Mouse (Mus musculus): ENCODE data around the gene Unc5c.

Unc5c gene

GRCm38 (mm10) chr3:141724499-141724898 is 259.5 kb downstream of the Unc5c start:
- DNase-seq: no peak

GRCm38 (mm10) chr3:141725432-141725831 is 260.4 kb downstream of the Unc5c start:
- DNase-seq: no peak

GRCm38 (mm10) chr3:141733844-141734243 is 268.8 kb downstream of the Unc5c start:
- DNase-seq: no peak

- no peak for DNase-seq
These were observed 270.3 kb downstream of the Unc5c start for GRCm38 (mm10) chr3:141735285-141735684.

GRCm38 (mm10) chr3:141745322-141745721 is 280.3 kb downstream of the Unc5c start:
- DNase-seq: no peak

GRCm38 (mm10) chr3:141748694-141749381 is 283.8 kb downstream of the Unc5c start:
- no peak for DNase-seq

- no peak for DNase-seq
These were observed 287.2 kb downstream of the Unc5c start for GRCm38 (mm10) chr3:141752172-141752571.

- DNase-seq: no peak
These were observed 292.2 kb downstream of the Unc5c start for GRCm38 (mm10) chr3:141757259-141757658.

- DNase-seq: no peak
These were observed 313.4 kb downstream of the Unc5c start for GRCm38 (mm10) chr3:141778411-141778919.

- DNase-seq: peak; percentile 15
These were observed 314.2 kb downstream of the Unc5c start for GRCm38 (mm10) chr3:141779186-141779585.

- DNase-seq: peak; percentile 7
These were observed 317.5 kb downstream of the Unc5c start for GRCm38 (mm10) chr3:141782553-141782952.

- DNase-seq: no peak
These were observed 326.2 kb downstream of the Unc5c start for GRCm38 (mm10) chr3:141791026-141791780.

- peak; percentile 8 for DNase-seq
These were observed 327.1 kb downstream of the Unc5c start for GRCm38 (mm10) chr3:141792106-141792505.

GRCm38 (mm10) chr3:141793755-141794154 is 328.7 kb downstream of the Unc5c start:
- DNase-seq: no peak

GRCm38 (mm10) chr3:141794371-141794770 is 329.4 kb downstream of the Unc5c start:
- DNase-seq: no peak

GRCm38 (mm10) chr3:141797372-141797771 is 332.4 kb downstream of the Unc5c start:
- DNase-seq: no peak

- no peak for DNase-seq
These were observed 332.8 kb downstream of the Unc5c start for GRCm38 (mm10) chr3:141797789-141798188.

GRCm38 (mm10) chr3:141804133-141804532 is 339.1 kb downstream of the Unc5c start:
- no peak for DNase-seq

GRCm38 (mm10) chr3:141809581-141809980 is 344.6 kb downstream of the Unc5c start:
- DNase-seq: no peak

GRCm38 (mm10) chr3:141810944-141811343 is 345.9 kb downstream of the Unc5c start:
- no peak for DNase-seq

GRCm38 (mm10) chr3:141811348-141811747 is 346.3 kb downstream of the Unc5c start:
- peak; percentile 65 for DNase-seq

GRCm38 (mm10) chr3:141814776-141815175 is 349.8 kb downstream of the Unc5c start:
- DNase-seq: no peak

GRCm38 (mm10) chr3:141818615-141819312 is 353.7 kb downstream of the Unc5c start:
- no peak for DNase-seq

Data from kidney, postnatal 14 days (tissue).